Mouse (Mus musculus) ES-Bruce4 (cell line): ENCODE data around the gene Gpc3.

Source experiments
- CTCF ChIP-seq: IDR thresholded peaks from one replicate; pipeline ENCODE4 v1.8.1; 2011; ENCODE audit warnings: low read depth, low read length
- EP300 ChIP-seq: IDR thresholded peaks from 2 replicates; pipeline ENCODE4 v1.6.1; 2011; ENCODE audit warnings: low read depth, low read length; ENCODE audit not compliant: insufficient read depth
- POLR2A ChIP-seq: IDR thresholded peaks from one replicate; pipeline ENCODE4 v1.8.1; 2011; ENCODE audit warnings: low read length; ENCODE audit not compliant: insufficient read depth

DNA sequence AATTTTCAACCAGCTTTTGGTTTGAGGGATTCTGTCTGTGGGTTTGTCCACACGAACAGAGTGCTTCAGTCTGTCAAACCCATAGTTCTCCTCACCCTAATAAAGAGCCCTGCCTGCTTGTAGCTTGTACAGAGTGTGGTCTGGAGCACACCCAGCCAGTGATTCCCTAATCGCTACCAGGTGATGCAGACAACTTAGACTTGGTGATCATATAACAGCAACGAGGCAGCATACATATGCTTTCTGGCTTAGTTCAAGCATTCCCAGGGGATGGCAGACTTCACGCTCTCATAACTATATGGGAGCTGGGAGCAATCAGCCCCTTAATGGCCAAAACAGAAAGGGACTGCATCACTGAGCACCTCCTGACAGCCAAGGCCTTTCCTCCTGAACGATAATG lies 188.1 kb downstream of the Gpc3 start:
- TF ChIP-seq CTCF, result no peak
- no peak for TF ChIP-seq POLR2A
- no peak for TF ChIP-seq EP300
